Mouse (Mus musculus) limb, embryonic 12.5 days (tissue): ENCODE measurements at regions not wholly inside any gene's neighbourhood (a gene's known extent, or its start where the extent isn't known, plus 50 kb on each side); places are given as distances from the start of the nearest gene placed in this dataset.
"Not testable (repeated sequence)": the region's sequence is repeated elsewhere in the genome, so short reads cannot be mapped to it uniquely, and the experiment has no call there.

Experiments
- ATAC-seq: fragments of 200-750 bp; cut with Nextera tagmentation; 2 replicates; pipeline ENCODE4 v1.8.0; 2017; ENCODE audit warnings: low read depth, moderate TSS enrichment; ENCODE audit not compliant: insufficient number of reproducible peaks, insufficient read depth, low FRiP score, low TSS enrichment
- H3K27ac ChIP-seq: fragments of 300-500 bp; sonication (generic); 2 replicates; pipeline ENCODE4 v1.5.1; 2016; ENCODE audit warnings: mild to moderate bottlenecking, moderate library complexity
- H3K27me3 ChIP-seq: fragments of 300-500 bp; sonication (generic); 2 replicates; pipeline ENCODE4 v1.6.1; 2016; ENCODE audit warnings: mild to moderate bottlenecking, moderate library complexity
- H3K36me3 ChIP-seq: fragments of 300-500 bp; sonication (generic); 2 replicates; pipeline ENCODE4 v1.6.1; 2016; ENCODE audit warnings: mild to moderate bottlenecking, moderate library complexity
- H3K4me1 ChIP-seq: fragments of 300-500 bp; sonication (generic); replicated peaks from 2 replicates; pipeline ENCODE4 v1.6.1; 2016
- H3K4me2 ChIP-seq: fragments of 300-500 bp; sonication (generic); 2 replicates; pipeline ENCODE4 v1.6.1; 2016; ENCODE audit warnings: mild to moderate bottlenecking, moderate library complexity
- H3K4me3 ChIP-seq: fragments of 300-500 bp; sonication (generic); replicated peaks from 2 replicates; pipeline ENCODE4 v1.5.1; 2016; ENCODE audit warnings: mild to moderate bottlenecking
- H3K9ac ChIP-seq: fragments of 300-500 bp; sonication (generic); replicated peaks from 2 replicates; pipeline ENCODE4 v1.6.1; 2016; ENCODE audit warnings: mild to moderate bottlenecking, moderate library complexity
- H3K9me3 ChIP-seq: fragments of 300-500 bp; sonication (generic); 2 replicates; pipeline ENCODE4 v1.6.1; 2016; ENCODE audit warnings: mild to moderate bottlenecking, moderate library complexity
- WGBS: fragments of 180-500 bp; shearing (Covaris S2); methylation state at CpG from one replicate; pipeline ENCODE4 v1.1.7; 2016; 5-methylcytosine and 5-hydroxymethylcytosine counted together

DNA sequence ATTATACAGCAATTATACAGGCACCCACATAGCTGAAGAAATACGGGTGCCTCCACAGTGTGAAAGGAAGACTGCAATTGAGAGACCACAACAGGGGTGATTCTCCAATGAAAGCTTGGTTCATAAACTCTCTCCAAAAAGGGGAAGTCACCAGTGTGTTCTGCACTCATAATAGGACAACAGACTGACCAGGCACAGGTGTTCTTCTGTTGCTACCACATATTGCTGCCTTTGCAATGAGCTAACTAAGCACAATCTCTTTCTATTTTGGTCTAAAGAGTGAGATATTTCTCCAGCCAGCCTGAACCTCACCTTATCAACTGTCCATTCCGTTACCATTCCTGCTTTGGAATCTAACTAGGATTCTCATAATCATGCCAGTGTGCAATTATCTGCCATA lies 216.8 kb upstream of the Irak1bp1 start:
- 80% methylated on average over 2 of the region's 2 CpGs for WGBS

GRCm38 (mm10) chr9:82632411-82632810 lies 196.9 kb upstream of the Irak1bp1 start:
- Histone ChIP-seq H3K9ac (no peak overlapping the region), H3K4me2 (no peak overlapping the region), H3K27ac (no peak overlapping the region), H3K27me3 (no peaks in the 10 kb centered on the region), H3K9me3 (no peaks in the 10 kb centered on the region), H3K4me3 (no peak overlapping the region), H3K4me1 (peaks cover 14% of the 10 kb centered on the region; the same call in 1 of the 2 replicates), H3K36me3 (no peaks in the 10 kb centered on the region)
- no peak for ATAC-seq
- 54% methylated on average over 3 of the region's 3 CpGs for WGBS

More for the DNA sequence above, 216.8 kb upstream of the Irak1bp1 start:
- no peaks in the 10 kb centered on the region for H3K27me3 ChIP-seq
- H3K9ac ChIP-seq = no peak overlapping the region
- H3K36me3 ChIP-seq = no peaks in the 10 kb centered on the region
- no peak overlapping the region for H3K4me2 ChIP-seq
- no peak overlapping the region for H3K4me3 ChIP-seq
- no peaks in the 10 kb centered on the region for H3K4me1 ChIP-seq
- no peak for ATAC-seq
- H3K27ac ChIP-seq = no peak overlapping the region
- H3K9me3 ChIP-seq = no peaks in the 10 kb centered on the region

DNA sequence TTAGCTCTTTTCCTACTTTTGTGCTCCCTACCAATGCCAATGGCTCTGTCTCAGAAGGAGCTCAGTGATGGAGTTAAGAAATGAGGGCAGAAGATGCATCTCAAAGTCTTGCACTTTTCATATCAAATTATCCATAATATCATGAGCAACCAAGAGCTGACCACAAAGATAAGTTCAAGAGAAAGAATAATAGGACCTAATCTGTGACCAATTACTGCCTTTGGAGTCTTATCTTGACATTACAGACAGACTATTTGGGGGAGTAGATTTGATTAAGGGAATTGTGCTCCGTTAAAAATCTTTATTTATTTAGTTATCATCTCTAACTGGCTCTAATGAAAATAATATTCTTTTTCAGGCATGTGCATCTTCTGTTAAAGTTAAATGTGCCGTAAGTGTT lies 189.1 kb upstream of the Irak1bp1 start:
- H3K36me3 ChIP-seq = no peaks in the 10 kb centered on the region
- 86% methylated on average over 2 of the region's 2 CpGs for WGBS

GRCm38 (mm10) chr9:82643900-82644299 lies 185.4 kb upstream of the Irak1bp1 start:
- Histone ChIP-seq H3K9ac (no peak overlapping the region), H3K4me2 (no peak overlapping the region), H3K4me1 (no peaks in the 10 kb centered on the region), H3K27me3 (no peaks in the 10 kb centered on the region), H3K9me3 (no peaks in the 10 kb centered on the region), H3K27ac (no peak overlapping the region), H3K4me3 (no peak overlapping the region), H3K36me3 (no peaks in the 10 kb centered on the region)
- ATAC-seq = no peak
- 29% methylated on average over 1 of the region's 1 CpGs for WGBS

More for the DNA sequence above, 189.1 kb upstream of the Irak1bp1 start:
- Histone ChIP-seq H3K4me3 (no peak overlapping the region), H3K4me2 (no peak overlapping the region), H3K27me3 (no peaks in the 10 kb centered on the region), H3K4me1 (no peaks in the 10 kb centered on the region), H3K9ac (no peak overlapping the region), H3K27ac (no peak overlapping the region), H3K9me3 (no peaks in the 10 kb centered on the region)
- no peak for ATAC-seq

DNA sequence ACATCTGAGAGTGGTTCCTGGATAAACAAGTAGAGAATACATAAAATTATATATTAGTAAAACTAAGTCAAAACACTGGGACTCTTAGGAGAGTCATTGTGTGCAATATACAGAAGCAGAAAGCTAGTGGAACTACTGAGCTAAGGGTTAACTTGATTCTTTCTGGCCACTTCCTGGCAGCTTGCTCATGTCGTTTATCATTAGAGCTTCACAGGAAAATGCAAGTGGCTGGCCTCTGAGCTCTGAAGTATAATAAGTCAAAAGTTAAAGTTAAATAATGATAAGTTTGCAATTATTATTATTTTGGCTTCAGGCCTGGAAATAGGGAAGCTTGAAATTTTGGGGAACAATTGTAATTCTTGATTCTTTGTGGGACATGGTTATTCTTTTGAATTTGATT lies 173.8 kb upstream of the Irak1bp1 start:
- 8% methylated on average over 1 of the region's 1 CpGs for WGBS
- not testable (repeated sequence) for H3K4me1 ChIP-seq, H3K9me3 ChIP-seq, H3K4me2 ChIP-seq, H3K27me3 ChIP-seq, H3K9ac ChIP-seq, H3K4me3 ChIP-seq, H3K36me3 ChIP-seq, ATAC-seq, H3K27ac ChIP-seq

- no peak overlapping the region for H3K27ac ChIP-seq
Measured at GRCm38 (mm10) chr9:82682196-82682595, 147.1 kb upstream of the Irak1bp1 start.

GRCm38 (mm10) chr9:82709411-82709983 lies 119.8 kb upstream of the Irak1bp1 start:
- no peak overlapping the region for H3K9ac ChIP-seq
- no peaks in the 10 kb centered on the region for H3K36me3 ChIP-seq
- peaks cover 12% of the 10 kb centered on the region for H3K4me1 ChIP-seq
- no peaks in the 10 kb centered on the region for H3K9me3 ChIP-seq
- ATAC-seq = no peak; the same call in 1 of the 2 replicates
- no peaks in the 10 kb centered on the region for H3K27me3 ChIP-seq
- H3K27ac ChIP-seq = peak overlapping the region; percentile 43; the same call in 1 of the 2 replicates
- no peak overlapping the region for H3K4me3 ChIP-seq
- no peak overlapping the region for H3K4me2 ChIP-seq
- WGBS = 76% methylated on average over 2 of the region's 2 CpGs

More at GRCm38 (mm10) chr9:82682196-82682595, 147.1 kb upstream of the Irak1bp1 start:
- ATAC-seq = no peak
- Histone ChIP-seq H3K36me3 (no peaks in the 10 kb centered on the region), H3K4me3 (no peak overlapping the region), H3K9ac (no peak overlapping the region), H3K27me3 (no peaks in the 10 kb centered on the region), H3K4me1 (no peaks in the 10 kb centered on the region), H3K9me3 (no peaks in the 10 kb centered on the region), H3K4me2 (no peak overlapping the region)
- WGBS = 90% methylated on average over 1 of the region's 1 CpGs

- Histone ChIP-seq H3K9ac (no peak overlapping the region), H3K27me3 (no peaks in the 10 kb centered on the region), H3K4me1 (peaks cover 12% of the 10 kb centered on the region), H3K4me3 (no peak overlapping the region), H3K9me3 (no peaks in the 10 kb centered on the region), H3K36me3 (no peaks in the 10 kb centered on the region), H3K4me2 (no peak overlapping the region), H3K27ac (peak overlapping the region; percentile 43; the same call in 1 of the 2 replicates)
- WGBS = 47% methylated on average over 12 of the region's 12 CpGs
- peak; percentile 63; the same call in 1 of the 2 replicates for ATAC-seq
Measured at GRCm38 (mm10) chr9:82709991-82710593, 119.2 kb upstream of the Irak1bp1 start.

- no peak overlapping the region for H3K4me2 ChIP-seq
- ATAC-seq = no peak
- H3K4me3 ChIP-seq = no peak overlapping the region
- no peaks in the 10 kb centered on the region for H3K27me3 ChIP-seq
- H3K27ac ChIP-seq = no peak overlapping the region
- no peak overlapping the region for H3K9ac ChIP-seq
- H3K36me3 ChIP-seq = no peaks in the 10 kb centered on the region
- H3K4me1 ChIP-seq = peaks cover 12% of the 10 kb centered on the region
- WGBS = 66% methylated on average over 6 of the region's 6 CpGs
- no peaks in the 10 kb centered on the region for H3K9me3 ChIP-seq
Measured at GRCm38 (mm10) chr9:82710945-82711516, 118.3 kb upstream of the Irak1bp1 start.

DNA sequence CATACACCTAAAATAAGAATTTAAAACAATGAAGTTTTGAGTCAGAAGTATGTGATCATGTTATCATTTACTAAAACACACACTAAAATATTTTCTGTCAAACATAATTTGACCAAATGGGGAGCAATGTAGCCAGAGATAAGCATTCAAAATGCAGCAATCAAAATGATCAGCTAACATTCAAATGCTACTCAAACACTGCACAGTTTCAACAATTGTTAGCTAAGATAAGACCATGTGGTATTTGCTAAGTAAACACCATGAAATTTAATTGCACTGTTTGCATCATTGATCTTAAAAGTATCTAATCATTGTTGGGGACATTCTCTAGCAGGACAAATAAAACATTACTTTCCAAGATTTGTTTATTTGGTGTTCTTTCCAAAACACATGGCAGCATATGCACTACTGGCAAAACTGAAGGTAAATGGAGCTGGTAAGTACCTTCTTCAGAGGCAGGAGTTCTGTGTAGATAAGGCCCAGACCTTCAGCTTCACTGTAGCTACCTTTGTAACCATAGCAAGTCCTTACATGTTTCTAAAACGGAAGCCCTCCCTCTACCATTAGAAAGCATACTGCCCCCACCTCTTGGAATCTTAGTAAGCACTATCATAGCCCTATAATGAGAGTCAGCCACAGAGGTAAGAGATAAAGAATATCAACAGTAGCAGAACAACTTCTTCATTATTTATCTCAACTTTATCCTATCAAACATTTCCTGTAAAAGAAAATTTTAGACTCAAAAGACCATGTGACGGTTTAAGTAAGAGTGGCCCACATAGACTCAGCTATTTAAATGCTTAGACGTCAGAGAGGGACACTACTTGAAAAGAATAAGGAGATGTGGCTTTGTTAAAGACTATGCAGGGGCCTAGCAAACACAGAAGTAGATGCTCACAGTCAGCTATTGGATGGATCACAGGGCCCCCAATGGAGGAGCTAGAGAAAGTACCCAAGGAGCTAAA lies 116.3 kb upstream of the Irak1bp1 start:
- no peak overlapping the region for H3K4me3 ChIP-seq
- no peaks in the 10 kb centered on the region for H3K9me3 ChIP-seq
- 87% methylated on average over 3 of the region's 3 CpGs for WGBS
- H3K36me3 ChIP-seq = no peaks in the 10 kb centered on the region
- H3K4me1 ChIP-seq = peaks cover 12% of the 10 kb centered on the region
- ATAC-seq = no peak
- H3K27me3 ChIP-seq = no peaks in the 10 kb centered on the region
- no peak overlapping the region for H3K9ac ChIP-seq
- H3K27ac ChIP-seq = no peak overlapping the region
- H3K4me2 ChIP-seq = no peak overlapping the region

DNA sequence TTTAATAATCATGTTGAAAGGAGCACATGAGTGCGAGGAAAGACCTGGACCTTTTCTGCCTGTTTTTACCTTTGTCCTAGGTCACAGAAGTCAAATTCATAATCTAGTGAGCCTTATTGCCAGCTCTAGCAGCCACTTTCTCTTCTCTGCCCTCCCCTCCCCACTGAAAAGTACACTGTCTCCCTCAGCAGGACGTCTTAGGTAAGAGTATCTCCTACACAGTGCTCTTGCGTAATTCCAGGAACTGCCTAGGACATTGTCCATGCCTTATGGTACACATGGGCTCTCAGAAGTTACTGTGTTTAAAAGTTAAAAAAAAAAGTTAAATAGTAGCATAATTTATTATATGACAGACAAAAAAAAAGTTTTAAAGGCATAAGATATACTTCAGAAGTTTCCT lies 100.7 kb upstream of the Irak1bp1 start:
- ATAC-seq = no peak
- no peaks in the 10 kb centered on the region for H3K4me1 ChIP-seq
- no peaks in the 10 kb centered on the region for H3K27me3 ChIP-seq
- WGBS = 61% methylated on average over 3 of the region's 3 CpGs
- H3K9me3 ChIP-seq = no peaks in the 10 kb centered on the region
- no peak overlapping the region for H3K4me2 ChIP-seq
- no peak overlapping the region for H3K9ac ChIP-seq
- no peaks in the 10 kb centered on the region for H3K36me3 ChIP-seq
- H3K4me3 ChIP-seq = no peak overlapping the region
- no peak overlapping the region for H3K27ac ChIP-seq
